Mouse (Mus musculus) WW6 (cell line): ENCODE data around the gene Arih1.
A peak's percentile ranks its signal among the peaks of the same experiment; 100 is the strongest.
"Not testable (repeated sequence)": the region's sequence is repeated elsewhere in the genome, so short reads cannot be mapped to it uniquely, and the experiment has no call there.

Experiments
- DNase-seq: peaks from one replicate; pipeline ENCODE4 v3.0.0-alpha.2; 2013; ENCODE audit warnings: low read depth, low spot score

Gene Arih1

DNA sequence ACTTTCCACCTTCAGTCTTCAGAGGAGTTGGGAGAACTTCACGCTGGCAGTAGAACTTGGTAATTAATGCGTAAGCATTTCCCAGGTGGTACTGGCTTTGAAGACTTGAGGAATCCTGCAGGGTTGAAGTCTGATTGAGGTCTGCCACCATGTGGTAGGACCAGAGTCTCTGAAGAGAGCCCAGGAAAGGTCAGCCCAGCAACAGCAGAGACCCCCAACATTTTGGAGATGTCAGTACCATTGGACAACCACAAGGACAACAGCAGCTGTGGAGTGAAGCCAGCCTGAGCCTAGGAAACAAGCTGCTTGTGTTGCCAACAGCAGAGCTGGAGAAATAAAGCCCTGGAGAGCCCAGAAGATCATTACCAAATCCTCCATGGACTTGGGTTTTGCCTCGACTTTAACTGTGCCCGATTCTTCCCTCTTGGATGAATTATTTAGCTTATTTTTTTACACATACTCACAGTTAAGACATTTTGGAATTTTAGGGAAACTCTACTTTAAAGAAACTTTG is 27.4 kb downstream of the Arih1 start:
- DNase-seq: no peak

DNA sequence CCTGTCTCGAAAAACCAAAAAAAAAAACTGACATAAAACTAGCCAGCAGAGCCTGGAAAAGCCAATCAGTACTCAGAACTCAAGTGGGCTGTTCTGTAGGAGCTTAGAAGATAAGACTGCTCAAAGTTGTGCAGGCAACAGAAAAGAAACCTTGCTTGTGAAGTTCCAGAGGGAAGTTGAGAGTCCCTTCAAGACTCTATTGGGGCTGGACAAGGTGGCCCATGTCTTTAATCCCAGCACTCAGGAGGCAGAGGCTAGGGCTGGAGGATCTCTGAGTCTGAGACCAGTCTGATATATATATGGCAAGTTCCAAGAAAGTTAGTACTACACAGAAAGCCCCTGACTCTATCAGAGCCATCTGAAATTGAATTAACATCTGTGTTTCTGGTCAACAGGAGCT is 28.0 kb downstream of the Arih1 start:
- DNase-seq: no peak

DNA sequence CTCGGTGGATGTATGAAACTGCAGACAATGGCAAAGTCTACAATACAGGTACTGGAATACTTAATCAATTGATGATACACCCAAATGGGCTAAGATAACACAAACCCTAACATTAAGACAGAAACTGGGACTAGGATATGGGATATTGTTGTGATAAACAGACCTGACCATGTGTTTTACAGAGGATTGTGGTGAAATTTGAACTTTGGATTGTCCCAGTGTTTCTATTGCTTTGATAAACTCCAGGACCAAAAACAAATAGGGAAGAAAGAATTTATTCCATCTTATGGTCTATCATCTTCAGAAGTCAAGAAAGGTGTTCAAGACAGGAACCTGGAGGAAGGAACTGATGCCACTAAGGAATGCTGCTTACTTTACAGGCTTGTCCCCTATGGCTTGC is 28.7 kb downstream of the Arih1 start:
- no peak for DNase-seq

DNA sequence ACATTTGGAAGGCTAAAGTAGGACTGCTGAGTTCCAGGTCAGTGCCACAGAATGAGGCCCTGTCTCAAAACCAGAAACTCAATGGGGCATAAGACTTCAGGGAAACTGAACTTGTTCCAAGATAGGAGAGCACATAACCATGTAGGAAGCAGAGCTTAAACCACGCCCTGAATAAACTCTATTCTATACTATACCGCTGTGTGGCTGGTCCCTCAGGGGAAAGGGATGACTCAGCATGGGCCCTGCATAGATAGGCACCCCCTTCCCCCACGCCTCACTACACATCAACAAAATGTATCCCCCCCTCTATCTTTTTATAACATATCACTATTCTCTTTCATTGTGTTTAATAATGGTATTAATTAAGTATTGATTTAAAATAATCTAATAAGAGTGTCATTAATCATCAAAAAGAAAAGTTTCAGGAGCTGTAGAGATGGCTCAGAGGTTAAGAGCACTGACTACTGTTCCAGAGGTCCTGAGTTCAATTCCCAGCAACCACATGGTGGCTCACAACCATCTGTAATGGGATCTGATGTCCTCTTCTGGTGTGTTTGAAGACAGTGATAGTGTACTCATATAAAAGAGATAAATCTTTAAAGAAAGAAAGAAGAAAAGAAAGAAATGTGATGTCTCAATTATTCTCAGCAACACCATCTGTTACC is 30.9 kb downstream of the Arih1 start:
- DNase-seq: no peak

DNA sequence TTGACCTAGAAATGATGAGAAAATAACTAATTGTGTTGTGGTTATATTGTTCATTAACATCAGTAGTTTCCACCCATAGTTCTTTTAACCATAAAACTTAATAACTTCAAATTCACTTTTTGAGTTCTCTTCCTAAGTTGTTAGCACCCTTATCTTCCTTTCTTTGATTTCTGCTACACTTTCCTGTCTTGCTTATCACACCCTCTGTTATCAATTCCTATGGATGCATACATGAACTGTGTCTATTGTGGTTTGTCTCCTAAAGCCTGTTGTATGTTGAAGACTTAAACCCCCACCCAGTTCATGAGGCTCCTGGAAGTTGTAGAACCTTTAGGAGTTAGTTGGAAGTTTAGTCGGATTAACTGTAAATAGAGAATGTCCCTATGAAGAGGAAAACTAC is 52.7 kb downstream of the Arih1 start:
- DNase-seq: no peak

- DNase-seq: no peak
These were observed 54.8 kb downstream of the Arih1 start for GRCm38 (mm10) chr9:59431626-59432025.

- DNase-seq: no peak
These were observed 65.9 kb downstream of the Arih1 start for GRCm38 (mm10) chr9:59420487-59420886.

DNA sequence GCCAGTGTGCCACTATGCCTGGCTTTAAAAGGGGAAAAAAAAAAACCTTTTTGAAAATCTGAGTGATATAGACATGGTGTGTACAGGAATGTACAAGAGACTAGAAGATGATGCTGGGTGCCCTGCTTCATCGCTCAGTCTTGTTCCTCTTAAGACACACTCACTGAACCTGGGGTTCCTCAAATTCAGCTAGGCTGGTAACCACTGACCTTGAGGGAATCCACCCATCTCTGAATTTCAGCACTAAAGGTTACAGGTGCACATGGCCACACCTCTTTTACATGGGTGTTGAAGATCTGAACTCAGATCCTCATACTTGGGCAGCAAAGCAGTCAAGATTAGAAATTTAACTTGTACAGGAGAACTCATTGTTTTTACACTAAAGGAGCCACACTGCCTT is 79.1 kb downstream of the Arih1 start:
- no peak for DNase-seq

DNA sequence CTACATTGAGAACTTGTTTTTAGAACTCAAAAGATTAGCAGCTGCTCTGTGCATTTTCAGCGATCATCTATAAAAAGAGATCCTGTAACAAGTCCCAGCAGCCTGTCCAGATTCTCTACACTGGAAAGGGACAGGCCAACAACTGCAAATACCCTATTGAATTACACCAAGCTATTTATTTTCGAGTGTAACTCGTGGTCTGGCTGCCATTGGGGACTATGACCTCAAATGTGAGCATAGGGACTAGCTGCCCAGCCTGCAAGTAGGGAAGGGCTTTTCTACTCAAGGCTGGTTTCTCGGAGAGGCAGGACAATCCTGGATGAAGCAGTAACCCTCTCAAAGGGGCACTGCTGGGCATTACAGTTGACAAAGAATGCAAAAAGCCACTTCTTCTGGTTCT is 97.3 kb downstream of the Arih1 start:
- no peak for DNase-seq

- DNase-seq: no peak
These were observed 98.1 kb downstream of the Arih1 start for GRCm38 (mm10) chr9:59388311-59388710.

GRCm38 (mm10) chr9:59387461-59387860 is 99.0 kb downstream of the Arih1 start:
- DNase-seq: no peak

DNA sequence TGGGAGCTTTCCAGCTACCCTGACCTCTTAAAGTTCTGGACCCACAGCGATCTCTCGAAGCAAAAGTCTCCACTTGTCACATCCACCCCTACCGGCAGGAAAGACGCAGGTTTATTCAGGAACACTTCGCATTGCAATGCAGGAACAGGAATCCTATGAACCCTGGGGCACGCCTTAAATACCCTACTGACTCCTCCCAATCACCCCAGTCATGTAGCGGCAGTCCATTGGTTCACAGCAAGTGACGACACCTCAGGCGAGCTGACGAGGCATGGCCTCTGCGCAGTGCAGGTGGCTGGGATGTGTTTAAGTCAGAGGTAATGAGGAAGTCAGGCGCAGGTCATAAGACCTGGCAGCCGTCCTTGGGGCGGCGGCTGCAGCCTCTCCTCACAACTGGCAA is 110.8 kb downstream of the Arih1 start:
- no peak for DNase-seq

DNA sequence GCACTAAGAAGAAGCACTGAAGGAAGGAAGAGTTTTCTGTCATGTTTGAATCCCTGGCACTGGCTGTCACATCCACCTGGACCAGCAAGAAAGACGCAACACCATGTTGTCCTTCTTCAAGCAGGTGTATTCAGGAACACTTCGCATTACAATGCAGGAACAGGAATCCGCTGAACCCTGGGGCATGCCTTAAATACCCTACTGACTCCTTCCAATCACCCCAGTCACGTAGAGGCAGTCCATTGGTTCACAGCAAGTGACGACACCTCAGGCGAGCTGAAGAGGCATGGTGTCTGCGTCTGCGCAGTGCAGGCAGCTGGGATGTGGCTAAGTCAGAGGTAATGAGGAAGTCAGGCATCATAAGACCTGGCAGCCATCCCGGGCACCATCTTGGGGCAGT is 116.8 kb downstream of the Arih1 start:
- no peak for DNase-seq

- DNase-seq: no peak
These were observed 117.2 kb downstream of the Arih1 start for GRCm38 (mm10) chr9:59369220-59369619.

GRCm38 (mm10) chr9:59360487-59360886 is 125.9 kb downstream of the Arih1 start:
- not testable (repeated sequence) for DNase-seq

GRCm38 (mm10) chr9:59358041-59358440 is 128.4 kb downstream of the Arih1 start:
- DNase-seq: not testable (repeated sequence)

GRCm38 (mm10) chr9:59353253-59353639 is 133.2 kb downstream of the Arih1 start, which contains the start of gene Bbs4:
Bbs4 (minus strand) TSS chr9:59353508.
- peak; percentile 80 for DNase-seq

DNA sequence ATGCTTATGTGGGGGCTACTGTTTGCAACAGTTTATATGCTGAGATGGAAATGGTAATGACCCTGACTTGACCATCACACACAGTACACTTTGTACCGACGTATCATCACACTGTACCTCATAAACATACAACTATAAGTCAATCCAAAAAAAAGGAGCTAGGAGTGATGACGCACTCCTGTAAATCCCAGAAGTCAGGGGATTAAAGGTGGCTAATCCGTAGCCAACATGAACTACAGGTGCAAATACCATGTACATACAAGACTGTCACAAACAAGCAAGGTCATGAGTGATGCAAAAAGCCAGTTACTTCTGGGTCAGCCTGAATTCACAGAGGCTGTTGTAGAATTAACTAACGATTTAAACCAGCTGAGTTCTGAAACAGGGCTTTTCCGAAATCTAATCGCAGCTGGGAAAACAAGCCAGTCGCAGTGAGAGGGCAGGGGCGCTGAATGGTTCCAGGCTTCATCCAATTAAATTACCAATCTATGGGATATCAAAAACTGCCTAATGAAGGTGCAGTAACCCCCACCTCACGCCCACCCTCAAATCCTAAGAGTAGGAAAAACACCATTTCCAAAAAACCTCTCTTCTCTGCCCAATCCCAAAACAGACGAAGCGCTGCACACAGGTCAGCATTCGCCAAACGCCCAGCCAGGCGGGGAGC is 133.7 kb downstream of the Arih1 start:
- no peak for DNase-seq

- no peak for DNase-seq
These were observed 140.2 kb downstream of the Arih1 start for GRCm38 (mm10) chr9:59346176-59346575.

GRCm38 (mm10) chr9:59340002-59340401 is 146.4 kb downstream of the Arih1 start:
- no peak for DNase-seq

GRCm38 (mm10) chr9:59339107-59339506 is 147.3 kb downstream of the Arih1 start:
- DNase-seq: no peak

GRCm38 (mm10) chr9:59338411-59338810 is 148.0 kb downstream of the Arih1 start:
- DNase-seq: no peak
